Mouse (Mus musculus): ENCODE data around the gene Hoxb3. TPM values are rescaled to one million over a fixed set of nuclear protein-coding genes. Genes with fewer than 3 reads are reported as not detected.

Hoxb3 gene
- polyA plus RNA-seq, 1 experiment from 2014 or later = 14.5 TPM

GRCm38 (mm10) chr11:96328605-96329004 lies 5.5 kb downstream of the Hoxb3 start:
- Histone ChIP-seq H3K4me2 (peak overlapping the region; percentile 83), H3K4me1 (replicated peaks) (peaks cover 23% of the 10 kb centered on the region), H3K27ac (peak overlapping the region; percentile 100), H3K27me3 (peaks cover 98% of the 10 kb centered on the region), H3K9ac (peak overlapping the region; percentile 99), H3K4me3 (peak overlapping the region; percentile 57), H3K9me3 (no peaks in the 10 kb centered on the region), H3K36me3 (no peaks in the 10 kb centered on the region; the same call in 1 of the 2 replicates)
- ATAC-seq (ENCODE audit: low FRiP score) = no peak
- 5% methylated on average over 8 of the region's 8 CpGs for WGBS

DNA sequence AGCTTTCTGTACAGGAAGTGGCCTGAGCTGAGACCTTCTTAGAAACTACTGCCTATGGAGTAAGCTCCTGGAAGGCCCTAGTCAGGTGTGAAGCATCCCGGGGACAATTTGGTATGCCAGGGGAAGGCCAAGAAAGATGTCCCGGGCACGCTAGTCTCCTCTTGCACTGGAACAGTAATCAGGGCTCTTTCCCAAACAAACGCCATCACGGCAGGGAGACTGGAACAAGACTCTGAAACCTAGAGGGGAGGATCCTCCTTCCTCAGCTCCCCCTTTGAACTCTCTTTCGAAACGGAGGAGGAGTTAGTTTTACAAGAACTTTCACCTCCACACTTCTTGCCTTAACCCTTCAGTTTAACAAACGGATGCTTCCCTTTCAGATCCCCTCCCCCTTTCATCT lies 9.0 kb downstream of the Hoxb3 start:
- Histone ChIP-seq H3K36me3 (no peaks in the 10 kb centered on the region; the same call in 1 of the 2 replicates), H3K4me1 (replicated peaks) (peaks cover 38% of the 10 kb centered on the region), H3K9me3 (no peaks in the 10 kb centered on the region), H3K27me3 (peaks cover 100% of the 10 kb centered on the region), H3K4me3 (peak overlapping the region; percentile 57), H3K4me2 (peak overlapping the region; percentile 83), H3K9ac (peak overlapping the region; percentile 99), H3K27ac (peak overlapping the region; percentile 100)
- ATAC-seq (ENCODE audit: low FRiP score) = no peak
- under 1% methylated on average over 8 of the region's 8 CpGs for WGBS

GRCm38 (mm10) chr11:96332618-96333032 lies 9.5 kb downstream of the Hoxb3 start:
- no peak for ATAC-seq (ENCODE audit: low FRiP score)
- H3K9ac ChIP-seq = peak overlapping the region; percentile 99
- H3K4me1 ChIP-seq (replicated peaks) = peaks cover 33% of the 10 kb centered on the region
- WGBS = 1% methylated on average over 35 of the region's 35 CpGs
- H3K4me3 ChIP-seq = peak overlapping the region; percentile 57
- peaks cover 99% of the 10 kb centered on the region for H3K27me3 ChIP-seq
- H3K4me2 ChIP-seq = peak overlapping the region; percentile 83
- H3K36me3 ChIP-seq = no peaks in the 10 kb centered on the region; the same call in 1 of the 2 replicates
- H3K27ac ChIP-seq = peak overlapping the region; percentile 100
- no peaks in the 10 kb centered on the region for H3K9me3 ChIP-seq

DNA sequence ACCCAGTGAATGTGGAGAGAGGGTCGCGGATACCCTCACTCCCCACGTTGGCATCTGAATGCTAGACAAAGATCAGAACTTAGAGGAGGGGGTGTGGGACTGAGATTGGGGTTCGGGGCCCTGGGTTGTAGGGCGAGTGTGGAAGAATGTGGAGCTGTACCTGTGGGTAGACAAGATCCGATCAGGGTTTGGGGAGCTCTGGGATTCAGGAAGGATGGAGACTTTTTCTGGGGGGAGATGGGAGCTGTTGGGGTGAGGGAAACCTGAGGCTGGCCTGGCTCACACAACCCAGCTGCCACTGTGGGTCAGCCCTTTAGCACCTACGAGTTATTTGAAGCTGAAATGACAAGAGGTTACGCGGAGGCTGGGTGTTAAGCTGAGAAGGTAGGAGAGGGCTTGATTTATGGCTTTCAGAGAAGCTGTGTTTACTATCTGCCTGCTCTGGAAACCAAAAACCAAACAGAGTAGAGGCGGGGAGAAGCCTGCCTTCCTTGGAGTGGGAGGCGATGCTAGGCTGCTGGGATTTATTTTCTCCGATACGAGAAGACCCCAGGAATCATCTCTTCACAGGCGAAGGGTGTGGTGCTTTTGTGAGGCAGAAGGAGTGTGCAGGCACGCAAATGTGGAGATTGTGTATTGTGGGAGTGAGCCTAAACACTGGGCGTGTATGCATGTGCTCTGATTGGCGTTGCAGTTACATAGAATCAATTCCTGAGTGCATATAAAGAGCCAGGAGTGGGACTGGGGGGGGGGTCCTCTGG lies 10.3 kb downstream of the Hoxb3 start:
- Histone ChIP-seq H3K9ac (peak overlapping the region; percentile 99), H3K4me3 (peak overlapping the region; percentile 57), H3K4me2 (peak overlapping the region; percentile 83), H3K27ac (peak overlapping the region; percentile 100), H3K27me3 (peaks cover 99% of the 10 kb centered on the region), H3K9me3 (no peaks in the 10 kb centered on the region), H3K36me3 (no peaks in the 10 kb centered on the region; the same call in 1 of the 2 replicates), H3K4me1 (replicated peaks) (peaks cover 38% of the 10 kb centered on the region)
- no peak for ATAC-seq (ENCODE audit: low FRiP score)
- WGBS = 2% methylated on average over 17 of the region's 17 CpGs

GRCm38 (mm10) chr11:96334002-96334364 lies 10.9 kb downstream of the Hoxb3 start:
- 8% methylated on average over 2 of the region's 2 CpGs for WGBS
- H3K27ac ChIP-seq = peak overlapping the region; percentile 100
- peak overlapping the region; percentile 57 for H3K4me3 ChIP-seq
- peaks cover 99% of the 10 kb centered on the region for H3K27me3 ChIP-seq
- peak overlapping the region; percentile 83 for H3K4me2 ChIP-seq
- H3K9me3 ChIP-seq = no peaks in the 10 kb centered on the region
- H3K36me3 ChIP-seq = no peaks in the 10 kb centered on the region; the same call in 1 of the 2 replicates
- no peak for ATAC-seq (ENCODE audit: low FRiP score)
- peaks cover 43% of the 10 kb centered on the region for H3K4me1 ChIP-seq (replicated peaks)
- peak overlapping the region; percentile 99 for H3K9ac ChIP-seq

GRCm38 (mm10) chr11:96334998-96335397 lies 11.9 kb downstream of the Hoxb3 start:
- WGBS = 22% methylated on average over 3 of the region's 3 CpGs
- no peaks in the 10 kb centered on the region for H3K9me3 ChIP-seq
- peak; percentile 3; the same call in 1 of the 2 replicates for ATAC-seq (ENCODE audit: low FRiP score)
- peak overlapping the region; percentile 57 for H3K4me3 ChIP-seq
- peaks cover 51% of the 10 kb centered on the region for H3K4me1 ChIP-seq (replicated peaks)
- H3K27me3 ChIP-seq = peaks cover 99% of the 10 kb centered on the region
- peak overlapping the region; percentile 83 for H3K4me2 ChIP-seq
- peak overlapping the region; percentile 99 for H3K9ac ChIP-seq
- no peaks in the 10 kb centered on the region; the same call in 1 of the 2 replicates for H3K36me3 ChIP-seq
- H3K27ac ChIP-seq = peak overlapping the region; percentile 100

DNA sequence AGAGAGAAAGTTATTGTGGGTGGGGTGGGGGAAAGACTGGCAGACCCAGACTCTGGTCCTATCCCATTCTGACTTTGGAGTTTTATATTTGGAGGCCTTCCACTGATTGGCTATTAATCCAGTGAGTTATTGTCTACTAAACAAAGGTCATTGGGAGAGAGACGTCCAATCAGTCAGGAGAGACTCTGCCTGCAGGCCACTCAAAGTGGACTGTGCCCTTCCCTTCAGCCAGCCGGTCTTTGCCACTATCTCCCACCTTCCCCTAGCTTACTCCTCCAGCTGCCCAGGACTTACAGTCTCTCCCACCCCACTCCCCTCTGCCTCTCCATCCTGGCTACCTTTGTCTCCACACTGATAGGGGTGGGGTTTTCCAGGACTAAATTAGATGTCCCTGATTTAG lies 13.5 kb downstream of the Hoxb3 start:
- Histone ChIP-seq H3K9ac (peak overlapping the region; percentile 99), H3K4me3 (peak overlapping the region; percentile 57), H3K4me1 (replicated peaks) (peaks cover 44% of the 10 kb centered on the region), H3K27ac (peak overlapping the region; percentile 100), H3K9me3 (no peaks in the 10 kb centered on the region), H3K4me2 (peak overlapping the region; percentile 83), H3K27me3 (peaks cover 95% of the 10 kb centered on the region), H3K36me3 (no peaks in the 10 kb centered on the region; the same call in 1 of the 2 replicates)
- 3% methylated on average over 2 of the region's 2 CpGs for WGBS
- no peak for ATAC-seq (ENCODE audit: low FRiP score)

DNA sequence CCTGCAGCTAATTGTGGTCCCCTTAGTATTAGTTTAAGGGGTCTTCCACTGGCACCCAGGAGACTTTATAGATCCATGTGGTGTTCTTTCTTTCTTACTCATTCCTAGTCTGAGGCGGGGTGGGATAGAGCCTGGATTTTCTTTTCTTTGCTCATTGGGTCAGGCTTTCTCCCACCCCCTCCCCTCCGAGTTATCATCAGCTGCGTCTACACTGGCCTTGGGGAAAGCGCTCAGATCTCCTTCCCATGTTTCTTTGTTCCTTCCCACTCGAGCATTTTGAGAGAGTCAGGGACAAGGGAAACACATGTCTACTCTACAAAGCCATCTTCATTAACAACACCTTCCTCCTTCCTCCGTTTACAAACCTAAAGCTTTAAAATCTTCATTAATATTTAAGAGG lies 13.9 kb downstream of the Hoxb3 start:
- Histone ChIP-seq H3K4me2 (peak overlapping the region; percentile 83), H3K4me3 (peak overlapping the region; percentile 57), H3K4me1 (replicated peaks) (peaks cover 42% of the 10 kb centered on the region), H3K9me3 (no peaks in the 10 kb centered on the region), H3K27me3 (peaks cover 95% of the 10 kb centered on the region), H3K9ac (peak overlapping the region; percentile 99), H3K36me3 (no peaks in the 10 kb centered on the region; the same call in 1 of the 2 replicates), H3K27ac (peak overlapping the region; percentile 100)
- no peak for ATAC-seq (ENCODE audit: low FRiP score)
- 1% methylated on average over 6 of the region's 6 CpGs for WGBS

GRCm38 (mm10) chr11:96338957-96339855 lies 16.1 kb downstream of the Hoxb3 start:
- peak overlapping the region; percentile 83 for H3K4me2 ChIP-seq
- no peak for ATAC-seq (ENCODE audit: low FRiP score)
- peaks cover 1% of the 10 kb centered on the region; the same call in 1 of the 2 replicates for H3K36me3 ChIP-seq
- H3K4me3 ChIP-seq = peak overlapping the region; percentile 57
- H3K9ac ChIP-seq = peak overlapping the region; percentile 99
- H3K9me3 ChIP-seq = no peaks in the 10 kb centered on the region
- peaks cover 84% of the 10 kb centered on the region for H3K27me3 ChIP-seq
- H3K27ac ChIP-seq = peak overlapping the region; percentile 100
- WGBS = 16% methylated on average over 7 of the region's 7 CpGs
- H3K4me1 ChIP-seq (replicated peaks) = peaks cover 55% of the 10 kb centered on the region

DNA sequence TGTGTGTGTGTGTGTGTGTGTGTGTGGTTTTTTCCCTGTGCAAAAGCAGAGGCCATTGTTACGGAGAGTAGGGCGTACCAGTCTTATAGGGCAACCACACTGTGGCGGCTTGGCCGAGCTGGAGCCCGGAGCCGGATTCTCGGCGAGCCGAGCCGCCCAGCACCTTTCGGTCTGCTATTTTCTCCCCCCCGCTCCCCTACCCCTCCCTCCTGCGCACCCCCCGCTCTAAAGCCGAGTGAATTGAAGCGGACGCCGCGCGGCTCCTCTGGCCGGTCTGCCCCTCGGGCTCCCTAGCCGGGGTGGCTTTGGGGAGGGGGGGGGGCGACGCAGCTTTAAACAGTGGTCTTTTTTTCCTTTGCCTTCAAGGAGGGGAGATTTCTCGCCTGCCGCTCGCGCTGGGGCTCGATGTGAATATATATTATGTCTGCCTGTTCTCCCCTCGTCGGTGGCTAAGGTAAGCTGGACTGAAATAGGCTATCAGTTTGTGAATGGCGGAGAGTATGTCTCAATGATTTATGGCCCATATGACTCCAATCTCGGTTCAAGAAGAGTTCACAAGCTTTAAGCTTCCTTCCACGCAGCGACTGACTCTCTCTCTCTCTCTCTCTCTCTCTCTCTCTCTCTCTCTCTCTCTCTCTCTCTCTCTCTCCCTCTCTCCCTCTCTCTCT lies 17.7 kb downstream of the Hoxb3 start:
- H3K27me3 ChIP-seq = peaks cover 78% of the 10 kb centered on the region
- H3K4me1 ChIP-seq (replicated peaks) = peaks cover 63% of the 10 kb centered on the region
- peak; percentile 57 for ATAC-seq (ENCODE audit: low FRiP score)
- under 1% methylated on average over 26 of the region's 36 CpGs for WGBS
- H3K36me3 ChIP-seq = peaks cover 9% of the 10 kb centered on the region
- H3K4me3 ChIP-seq = peak overlapping the region; percentile 57
- H3K27ac ChIP-seq = peak overlapping the region; percentile 100
- H3K4me2 ChIP-seq = peak overlapping the region; percentile 83
- peak overlapping the region; percentile 99 for H3K9ac ChIP-seq
- no peaks in the 10 kb centered on the region for H3K9me3 ChIP-seq

DNA sequence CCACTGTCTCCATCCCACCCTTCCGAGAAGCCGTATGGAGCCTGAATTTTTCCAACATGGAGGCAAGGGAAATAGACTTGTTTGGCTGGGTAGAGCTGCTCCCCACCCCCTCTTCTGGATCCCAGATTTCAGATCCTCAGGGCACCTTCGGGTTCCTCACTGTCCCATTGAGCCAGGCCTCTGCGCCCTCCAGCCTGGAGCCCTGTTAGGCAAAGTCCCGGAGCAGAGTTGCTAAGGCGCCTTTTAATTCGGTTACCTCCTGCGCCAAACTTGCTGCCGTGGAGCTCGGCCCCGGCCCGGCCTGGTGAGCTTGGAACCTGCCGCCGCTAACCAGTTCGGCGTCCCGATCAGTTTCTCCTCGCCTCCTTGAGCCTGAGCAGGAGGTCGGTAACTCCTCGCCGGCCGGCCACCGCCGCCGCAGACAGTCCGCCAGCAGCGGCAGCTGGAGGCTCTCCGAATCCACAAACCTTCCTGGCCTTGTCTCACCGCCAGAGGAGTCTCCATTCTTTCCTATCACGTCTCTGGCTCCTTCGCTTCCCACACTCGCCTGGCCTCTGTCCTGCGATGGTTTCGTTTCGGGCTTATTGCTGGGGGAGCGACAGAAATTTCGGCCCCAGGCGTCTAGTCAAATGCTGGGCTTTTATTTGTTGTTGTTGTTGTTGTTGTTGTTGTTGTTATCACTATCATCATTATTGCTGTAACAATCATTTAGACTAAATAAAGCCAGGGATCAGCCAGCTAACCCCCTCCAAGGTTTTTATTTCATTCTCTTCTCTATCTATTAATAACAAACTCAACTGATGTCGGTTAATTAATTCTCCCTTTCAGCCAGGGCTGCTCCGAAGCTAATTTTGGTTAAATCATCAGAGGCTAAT lies 18.8 kb downstream of the Hoxb3 start:
- Histone ChIP-seq H3K27ac (peak overlapping the region; percentile 100), H3K36me3 (peaks cover 13% of the 10 kb centered on the region), H3K4me1 (replicated peaks) (peaks cover 64% of the 10 kb centered on the region), H3K9me3 (no peaks in the 10 kb centered on the region), H3K9ac (peak overlapping the region; percentile 99), H3K27me3 (peaks cover 76% of the 10 kb centered on the region), H3K4me2 (peak overlapping the region; percentile 83), H3K4me3 (peak overlapping the region; percentile 57)
- no peak for ATAC-seq (ENCODE audit: low FRiP score)
- WGBS = under 1% methylated on average over 40 of the region's 40 CpGs

Data from hindbrain, embryonic 13.5 days (tissue).